8 mouse cellular contexts compared by ENCODE assay signal in the genomic region with DNA sequence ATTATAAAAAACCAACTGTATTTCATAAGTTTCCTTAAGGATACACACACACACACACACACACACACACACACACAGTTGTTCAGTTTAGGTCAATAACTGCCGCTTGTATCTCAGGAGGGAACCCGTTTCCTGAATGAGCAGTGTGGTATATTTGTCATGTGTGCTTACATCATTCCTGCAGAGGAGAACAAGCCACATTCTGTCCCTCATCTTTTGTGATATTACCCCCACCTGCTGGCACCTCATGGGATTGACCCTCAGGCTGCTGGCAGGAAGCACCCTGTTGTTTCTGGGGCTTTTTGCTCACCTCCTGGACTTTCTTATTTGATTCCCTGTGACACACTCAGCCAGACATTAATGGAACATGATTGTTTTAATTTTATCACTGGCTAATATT.
DNase-seq lines count a peak whose midpoint lies in the region; ATAC-seq and TF ChIP-seq lines count a peak whose summit lies in the region.

No protein-coding gene starts in this region.

- TF ChIP-seq POLR2A in spleen, adult 2 months (IDR thresholded peaks at IDR 0.05; ENCODE audit: low read depth, low read length): no peak

- ATAC-seq in kidney, postnatal 0 days (replicated peaks; ENCODE audit: low FRiP score, low read depth): peak; percentile 85; the same call in 1 of the 2 replicates
- ATAC-seq in stomach, embryonic 14.5 days (ENCODE audit: insufficient number of reproducible peaks, insufficient read depth, low FRiP score, low read depth): peak; percentile 82; the same call in 1 of the 2 replicates

- no peaks in the 10 kb centered on the region for H3K36me3 ChIP-seq in spleen, adult 2 months (ENCODE audit: control insufficient read depth, insufficient read depth, low read length)
- no peaks in the 10 kb centered on the region for H3K36me3 ChIP-seq in embryonic facial prominence, embryonic 10.5 days (replicated peaks)
- no peaks in the 10 kb centered on the region for H3K36me3 ChIP-seq in heart, embryonic 10.5 days
- no peaks in the 10 kb centered on the region for H3K36me3 ChIP-seq in kidney, postnatal 0 days (ENCODE audit: insufficient read depth, low read length)
- no peaks in the 10 kb centered on the region for H3K36me3 ChIP-seq in stomach, embryonic 14.5 days (ENCODE audit: control insufficient read depth, insufficient read depth, low read length)

- H3K4me2 ChIP-seq in kidney, postnatal 0 days (ENCODE audit: low read length): no peak overlapping the region
- no peak overlapping the region for H3K4me2 ChIP-seq in stomach, embryonic 14.5 days (replicated peaks; ENCODE audit: low read depth, low read length)

- no peak overlapping the region for H3K27ac ChIP-seq in spleen, adult 2 months (ENCODE audit: insufficient read depth, low read length)
- H3K27ac ChIP-seq in embryonic facial prominence, embryonic 10.5 days (replicated peaks): no peak overlapping the region
- no peak overlapping the region for H3K27ac ChIP-seq in heart, embryonic 10.5 days
- H3K27ac ChIP-seq in kidney, postnatal 0 days: no peak overlapping the region
- H3K27ac ChIP-seq in stomach, embryonic 14.5 days (ENCODE audit: low read length): no peak overlapping the region

- no peak overlapping the region for H3K9ac ChIP-seq in kidney, postnatal 0 days (ENCODE audit: low read depth, low read length)
- H3K9ac ChIP-seq in stomach, embryonic 14.5 days (replicated peaks; ENCODE audit: low read depth, low read length): no peak overlapping the region

- 0 out of 2 replicates have a peak, but pooled peaks have one; percentile 26 for TF ChIP-seq CTCF in spleen, adult 2 months (IDR thresholded peaks at IDR 0.05; ENCODE audit: extremely low read depth, insufficient read depth, insufficient read length, insufficient replicate concordance)
- peak; percentile 83 for TF ChIP-seq CTCF in kidney, postnatal 0 days (IDR thresholded peaks at IDR 0.05; ENCODE audit: low read depth)

- 4% methylated on average over 2 of the region's 2 CpGs for WGBS in spleen, adult 2 months
- WGBS in embryonic facial prominence, embryonic 10.5 days: 18% methylated on average over 2 of the region's 2 CpGs
- 12% methylated on average over 2 of the region's 2 CpGs for WGBS in heart, embryonic 10.5 days
- WGBS in kidney, postnatal 0 days: 6% methylated on average over 2 of the region's 2 CpGs
- 2% methylated on average over 2 of the region's 2 CpGs for WGBS in stomach, embryonic 14.5 days

- H3K27me3 ChIP-seq in spleen, adult 2 months (ENCODE audit: control insufficient read depth, insufficient read depth, low read length): no peaks in the 10 kb centered on the region
- H3K27me3 ChIP-seq in embryonic facial prominence, embryonic 10.5 days (replicated peaks; ENCODE audit: low read depth, poor library complexity, severe bottlenecking): no peaks in the 10 kb centered on the region
- H3K27me3 ChIP-seq in heart, embryonic 10.5 days (ENCODE audit: insufficient read depth, poor library complexity, severe bottlenecking): no peaks in the 10 kb centered on the region
- H3K27me3 ChIP-seq in kidney, postnatal 0 days (ENCODE audit: insufficient read depth, low read length): no peaks in the 10 kb centered on the region
- H3K27me3 ChIP-seq in stomach, embryonic 14.5 days (ENCODE audit: control insufficient read depth, insufficient read depth, low read length): no peaks in the 10 kb centered on the region

- no peak overlapping the region for H3K4me3 ChIP-seq in spleen, adult 2 months (ENCODE audit: extremely low read depth, insufficient read depth, insufficient read length)
- no peak overlapping the region for H3K4me3 ChIP-seq in embryonic facial prominence, embryonic 10.5 days
- H3K4me3 ChIP-seq in heart, embryonic 10.5 days: no peak overlapping the region
- H3K4me3 ChIP-seq in kidney, postnatal 0 days (replicated peaks; ENCODE audit: low read depth, low read length): no peak overlapping the region
- H3K4me3 ChIP-seq in stomach, embryonic 14.5 days (ENCODE audit: low read depth, low read length): no peak overlapping the region

- H3K9me3 ChIP-seq in embryonic facial prominence, embryonic 10.5 days: no peaks in the 10 kb centered on the region
- H3K9me3 ChIP-seq in heart, embryonic 10.5 days: no peaks in the 10 kb centered on the region
- H3K9me3 ChIP-seq in kidney, postnatal 0 days (replicated peaks; ENCODE audit: low read length): no peaks in the 10 kb centered on the region
- no peaks in the 10 kb centered on the region for H3K9me3 ChIP-seq in stomach, embryonic 14.5 days (ENCODE audit: control insufficient read depth, low read depth, low read length)

- H3K4me1 ChIP-seq in spleen, adult 2 months (ENCODE audit: control insufficient read depth, insufficient read depth, insufficient read length): no peaks in the 10 kb centered on the region
- no peaks in the 10 kb centered on the region for H3K4me1 ChIP-seq in embryonic facial prominence, embryonic 10.5 days
- no peaks in the 10 kb centered on the region for H3K4me1 ChIP-seq in heart, embryonic 10.5 days
- no peaks in the 10 kb centered on the region for H3K4me1 ChIP-seq in kidney, postnatal 0 days (replicated peaks; ENCODE audit: insufficient read depth, low read length)
- H3K4me1 ChIP-seq in stomach, embryonic 14.5 days (ENCODE audit: control insufficient read depth, insufficient read depth, low read length): no peaks in the 10 kb centered on the region

- DNase-seq in spleen, adult 2 months (ENCODE audit: low read depth in 1 of 2, low spot score in 2 of 2): peak in 1 of 2 experiments; percentile 13
- DNase-seq in spleen, adult 12 weeks (ENCODE audit: low spot score): no peak
- peak; percentile 71 for DNase-seq in embryonic facial prominence, embryonic 10.5 days (ENCODE audit: low spot score)
- peak; percentile 81 for DNase-seq in heart, embryonic 10.5 days (ENCODE audit: low spot score)
- DNase-seq in kidney, postnatal 0 days (ENCODE audit: low spot score): peak; percentile 81
- DNase-seq in liver: peak; percentile 61
- DNase-seq in monocyte, adult 2 months (ENCODE audit: low read depth in 1 of 2, low spot score in 2 of 2): peak; percentile 10 to 16
